Mouse (Mus musculus): ENCODE measurements around the gene Gje1.
A peak's percentile ranks its signal among the peaks of the same experiment; 100 is the strongest.

Gje1 gene

DNA sequence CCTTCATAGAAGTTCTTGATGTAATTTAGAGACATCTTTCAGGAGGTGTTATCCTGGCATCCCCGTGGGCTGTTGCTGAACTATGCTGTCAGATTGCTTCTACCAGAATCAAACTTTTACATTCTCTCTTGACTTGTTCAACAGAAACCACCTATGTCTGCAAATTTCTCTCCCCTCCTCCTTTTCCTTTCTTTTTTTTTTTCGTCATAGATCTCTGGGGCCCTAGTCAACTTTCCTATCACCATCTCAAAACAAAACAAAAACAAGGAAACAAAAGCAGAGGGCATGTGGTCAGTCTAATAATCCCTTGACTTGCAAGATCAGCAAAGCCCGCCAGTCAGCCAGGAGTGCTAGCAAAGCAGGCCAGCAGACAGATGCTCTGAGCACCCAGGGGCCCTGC lies at the start of gene Gje1:
TSS of gene Gje1 (minus strand) at position 101 of the 400 bp plus-strand sequence.
- no peak for DNase-seq (ENCODE audit: low spot score in 2 of 2)

DNA sequence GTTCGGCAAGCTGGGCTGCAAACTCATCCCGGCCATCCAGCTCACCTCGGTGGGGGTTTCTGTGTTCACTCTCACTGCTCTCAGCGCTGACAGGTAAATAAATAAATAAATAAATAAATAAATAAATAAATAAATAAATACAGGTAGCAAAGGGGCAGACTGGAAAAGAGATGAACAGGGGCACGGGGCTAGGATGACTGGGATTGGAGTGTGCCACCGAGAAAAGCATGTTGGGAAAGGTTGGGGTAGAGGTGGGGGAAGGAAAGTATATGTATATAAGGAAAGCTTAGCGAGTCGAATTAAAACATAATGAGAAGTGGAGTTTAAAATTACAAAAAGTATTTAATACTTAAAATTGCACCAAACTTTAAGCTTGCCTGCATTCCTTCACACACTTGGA lies 42.6 kb upstream of the Gje1 start:
- no peak for DNase-seq (ENCODE audit: low spot score in 2 of 2)

DNA sequence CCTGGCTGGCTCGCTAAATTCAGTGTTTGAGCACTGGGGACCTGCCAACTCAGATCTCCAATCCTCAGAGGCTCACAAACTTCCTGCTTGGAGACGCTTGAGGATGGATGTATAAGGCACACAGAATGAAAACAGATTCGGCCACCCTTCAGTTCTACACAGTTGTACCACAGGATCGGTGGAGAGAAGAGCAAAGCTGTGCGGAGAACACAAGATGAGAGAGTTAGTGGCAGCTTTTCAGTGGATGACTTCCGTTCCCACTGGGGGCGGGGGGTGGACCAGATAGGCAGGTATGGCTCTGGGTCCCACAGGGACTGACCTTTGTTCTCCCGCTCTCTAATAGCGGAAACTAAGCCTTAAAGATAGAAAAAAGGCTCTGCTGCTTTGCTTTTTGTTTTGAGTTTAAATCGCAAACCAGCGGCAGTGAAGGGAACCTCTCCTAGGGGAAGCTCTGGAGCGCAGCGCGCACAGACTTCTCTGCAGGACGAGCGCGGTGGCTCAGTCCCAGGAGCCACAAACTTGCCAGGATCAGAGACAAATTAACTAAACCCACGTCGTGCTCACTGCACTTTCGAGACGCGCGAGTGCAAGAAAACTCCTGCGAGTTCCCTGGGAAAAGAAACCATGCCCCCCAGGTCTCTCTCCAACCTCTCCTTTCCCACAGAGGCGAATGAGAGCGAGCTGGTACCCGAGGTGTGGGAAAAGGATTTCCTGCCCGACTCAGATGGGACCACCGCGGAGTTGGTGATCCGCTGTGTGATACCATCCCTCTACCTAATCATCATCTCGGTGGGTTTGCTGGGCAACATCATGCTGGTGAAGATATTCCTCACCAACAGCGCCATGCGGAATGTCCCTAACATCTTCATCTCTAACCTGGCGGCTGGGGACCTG lies 41.9 kb upstream of the Gje1 start:
- DNase-seq (ENCODE audit: low spot score in 2 of 2): peak in 1 of 2 experiments; percentile 5

DNA sequence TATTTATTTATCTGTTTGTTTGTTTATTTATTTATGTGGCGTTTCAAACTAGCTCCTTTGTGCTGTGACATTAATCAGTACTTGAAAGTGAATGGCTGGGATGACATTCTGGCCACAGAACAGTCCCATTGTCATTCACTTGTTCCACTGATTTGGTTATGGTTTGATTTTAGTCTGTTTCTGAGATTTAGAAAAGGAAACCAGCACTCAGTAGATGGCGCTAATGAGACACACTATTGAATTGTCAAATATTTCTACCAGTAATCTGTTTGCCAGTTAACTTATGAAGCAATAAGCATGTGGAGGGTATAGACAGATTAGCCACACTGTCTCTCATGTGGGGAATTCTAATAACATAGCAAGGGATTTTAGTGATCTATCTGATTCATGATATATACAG lies 16.3 kb upstream of the Gje1 start:
- peak in 1 of 2 experiments; percentile 13 for DNase-seq (ENCODE audit: low spot score in 2 of 2)

DNA sequence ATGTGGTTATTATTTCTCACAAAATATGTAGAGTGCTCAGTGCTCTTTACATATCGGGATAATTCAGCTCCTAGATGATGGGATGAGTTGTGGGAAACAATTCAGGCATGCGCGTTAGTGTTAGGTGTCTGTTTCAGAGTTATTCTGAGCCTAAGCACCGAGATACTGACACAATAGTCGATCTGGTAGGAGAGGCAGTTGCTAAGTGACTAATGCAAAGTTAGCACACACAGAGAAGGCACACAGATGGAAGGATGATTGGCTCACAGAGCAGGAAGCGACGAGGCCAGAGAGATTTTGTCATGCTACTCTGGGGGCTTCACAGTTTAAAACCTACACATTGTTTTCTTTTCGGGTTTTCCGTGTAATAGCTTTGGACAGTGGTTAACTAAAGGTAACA lies 7.7 kb upstream of the Gje1 start:
- DNase-seq (ENCODE audit: low spot score in 2 of 2): peak in 1 of 2 experiments; percentile 8

DNA sequence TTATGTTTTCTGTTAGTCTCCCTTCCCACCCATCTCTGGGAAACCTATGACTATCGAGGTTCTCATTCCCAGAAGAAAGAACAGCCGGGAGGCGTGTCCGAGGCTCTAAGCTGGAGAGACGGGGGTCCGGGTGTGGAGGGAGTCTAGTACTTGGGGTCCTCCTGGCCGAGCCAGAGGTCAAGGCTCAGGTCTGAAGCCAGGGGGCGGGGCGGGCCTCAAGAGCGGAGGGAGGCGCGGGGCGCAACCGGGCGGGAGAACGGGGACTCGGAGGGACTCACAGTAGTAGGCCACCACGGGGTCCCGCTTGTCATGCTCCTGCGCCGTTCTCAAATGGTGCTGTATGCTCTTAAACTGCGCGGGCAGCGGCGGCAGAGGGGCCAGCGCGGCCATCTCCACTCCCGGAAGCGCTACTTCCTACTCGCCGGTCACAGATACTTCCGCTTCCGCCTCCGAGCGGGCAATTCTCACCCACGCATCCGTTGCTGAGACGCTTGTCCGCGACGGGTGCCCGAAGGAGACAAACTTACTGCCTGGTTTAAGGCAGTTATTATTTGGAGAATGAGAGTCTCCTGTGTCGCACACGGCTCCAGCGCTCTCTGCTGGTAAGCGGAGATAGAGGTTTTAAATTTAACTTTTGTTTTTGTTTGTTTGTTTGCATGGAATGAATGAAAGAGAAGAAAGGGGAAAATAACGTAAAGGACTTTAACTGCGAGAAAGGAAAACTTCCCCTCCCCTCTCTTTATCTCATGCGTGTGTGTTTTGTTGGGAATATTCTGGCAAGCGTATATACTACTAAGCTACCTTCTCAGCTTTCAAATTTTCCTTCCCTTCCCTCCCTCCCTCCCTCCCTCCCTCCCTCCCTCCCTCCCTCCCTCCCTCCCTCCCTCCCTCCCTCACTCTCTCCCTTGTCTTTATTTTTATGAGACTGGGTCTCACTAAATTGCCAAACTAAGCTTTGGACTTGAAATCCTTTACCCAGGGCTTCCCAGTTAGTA lies 12.6 kb downstream of the Gje1 start, which contains the start of the genes Vta1 and Nmbr:
TSS of gene Vta1 (minus strand) at position 489 of the 995 bp plus-strand sequence.
TSS of gene Nmbr (plus strand) at position 520 of the 995 bp plus-strand sequence.
- DNase-seq (ENCODE audit: low spot score in 2 of 2): peak; percentile 96 to 98

DNA sequence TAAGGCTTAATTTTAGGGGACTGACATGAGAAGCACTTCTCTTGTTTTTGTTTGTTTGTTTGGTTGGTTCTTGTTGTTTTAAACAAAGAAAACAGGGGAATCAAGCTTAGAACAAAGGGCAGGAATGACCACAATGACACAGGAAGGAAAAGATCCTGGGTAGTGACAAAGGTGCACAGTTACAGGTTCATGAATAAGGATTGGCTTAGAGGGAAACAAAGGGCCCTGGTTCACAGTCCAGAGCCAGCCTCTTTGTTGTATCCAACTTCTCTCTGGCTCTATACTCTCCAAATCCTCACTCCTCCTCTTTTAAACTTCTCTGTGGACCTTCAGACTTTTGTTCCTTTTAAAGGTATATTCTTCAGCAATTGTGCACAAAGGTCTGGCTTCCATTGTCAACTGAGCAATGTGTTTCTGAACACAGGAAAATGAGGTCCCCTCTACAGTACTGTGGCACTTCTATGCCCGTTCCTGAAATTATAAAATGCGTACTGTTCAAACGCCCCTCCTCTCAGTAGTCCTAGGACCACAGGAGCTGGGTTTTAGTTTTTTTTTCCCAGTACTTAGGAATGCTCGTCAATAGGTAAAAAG lies 14.1 kb downstream of the Gje1 start:
- no peak for DNase-seq (ENCODE audit: low spot score in 2 of 2)

DNA sequence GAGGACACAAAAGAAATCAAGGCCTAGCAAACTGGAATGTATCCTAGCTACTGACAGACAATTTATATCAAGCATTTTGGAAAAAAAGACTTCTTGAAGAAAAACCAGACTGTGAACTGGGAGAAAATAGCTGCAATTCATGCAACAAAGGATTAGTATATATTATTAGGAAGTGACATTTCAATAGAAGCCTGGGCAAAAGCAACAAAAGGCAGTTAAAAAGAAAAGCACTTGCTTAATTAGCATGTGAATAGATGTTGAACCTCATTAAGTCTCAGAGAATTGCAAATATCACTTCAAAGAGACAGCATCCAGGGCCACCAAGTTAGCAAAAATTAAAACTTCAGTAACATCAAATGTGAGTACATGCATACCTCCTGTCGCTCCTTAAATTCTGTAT lies 14.8 kb downstream of the Gje1 start:
- DNase-seq (ENCODE audit: low spot score in 2 of 2): no peak

DNA sequence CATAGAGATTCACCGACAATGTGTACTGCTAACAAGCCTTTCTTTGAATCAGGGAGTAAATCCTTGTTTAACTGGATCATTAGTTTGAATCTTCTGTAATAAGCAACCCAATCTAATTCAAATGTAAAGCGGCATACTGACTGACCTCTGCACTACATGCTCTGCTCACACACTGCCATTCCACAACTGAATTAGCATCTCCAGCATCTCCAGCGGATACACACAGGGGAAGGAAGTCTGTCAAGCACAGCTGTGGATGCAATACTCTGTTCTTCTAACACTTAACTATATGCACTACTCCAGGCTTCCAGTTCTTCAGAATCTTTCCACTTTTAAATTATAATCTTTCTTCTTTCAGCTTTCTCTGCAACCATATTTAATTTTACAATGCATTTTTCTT lies 27.7 kb downstream of the Gje1 start:
- DNase-seq (ENCODE audit: low spot score in 2 of 2): no peak

DNA sequence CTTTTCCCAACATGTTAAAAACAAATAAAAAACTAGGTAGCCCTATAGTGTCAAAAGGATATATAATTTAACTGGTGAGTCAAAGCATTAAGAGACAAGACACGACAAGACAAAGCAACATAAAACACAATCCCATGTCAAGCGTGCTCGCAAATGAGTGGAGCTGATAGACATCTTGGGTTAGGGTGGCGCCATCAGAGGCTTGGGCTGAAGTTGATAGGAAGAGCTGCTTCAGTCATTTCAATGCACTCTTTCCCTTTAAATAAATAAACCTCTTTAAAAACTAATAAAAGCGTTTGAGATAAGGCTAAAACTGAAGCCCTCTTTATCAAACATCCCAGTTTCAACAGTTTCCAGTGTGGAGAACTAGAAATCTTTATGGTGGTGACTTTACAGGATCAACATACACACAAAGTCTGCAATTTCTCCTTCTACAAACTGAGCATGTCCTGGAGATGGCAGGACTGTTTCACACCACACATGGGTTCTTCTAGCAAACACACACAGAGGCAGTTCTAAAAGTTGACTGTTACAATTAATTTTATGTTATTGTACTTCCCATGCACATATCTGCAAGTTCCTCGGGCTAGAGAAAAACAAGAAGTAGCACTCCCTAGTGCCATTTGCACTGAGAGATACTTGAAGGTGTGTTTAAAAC lies 29.1 kb downstream of the Gje1 start:
- no peak for DNase-seq (ENCODE audit: low spot score in 2 of 2)

DNA sequence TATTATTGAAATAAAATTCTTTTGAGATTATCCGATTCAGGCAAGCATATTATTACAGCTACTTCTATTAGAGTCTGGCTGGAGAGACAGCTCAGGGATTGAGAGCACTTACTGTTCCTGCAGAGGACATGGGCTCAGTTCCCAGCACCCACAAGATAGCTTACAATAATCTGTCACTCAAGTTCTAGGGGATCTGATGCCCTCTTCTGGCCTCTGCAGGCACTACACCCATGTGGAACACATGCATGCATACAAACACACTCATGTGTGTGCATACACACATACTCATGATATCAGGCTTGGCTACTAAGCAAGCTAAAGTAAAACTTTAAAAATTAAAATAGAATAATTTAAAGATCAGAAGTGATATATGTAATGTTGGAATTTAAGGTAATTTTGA lies 32.4 kb downstream of the Gje1 start:
- no peak for DNase-seq (ENCODE audit: low spot score in 2 of 2)

DNA sequence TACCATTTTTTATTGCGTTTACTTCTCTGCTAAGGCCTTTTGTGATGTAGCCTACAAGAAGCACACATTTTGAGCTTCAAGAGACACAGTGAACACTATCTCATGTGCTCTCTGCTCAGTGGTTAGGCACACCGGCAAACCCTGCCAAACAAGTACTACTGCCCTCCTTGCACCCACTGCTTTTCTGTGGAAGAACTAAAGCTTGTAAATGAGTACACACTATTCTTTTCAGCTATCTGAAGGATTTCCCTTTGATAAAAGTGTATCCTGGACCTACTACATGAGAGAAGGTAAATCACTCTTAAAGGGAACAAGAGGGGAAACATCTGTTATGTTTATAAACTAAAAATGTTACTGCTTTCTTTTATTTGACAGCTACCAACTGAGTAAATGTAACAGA lies 51.9 kb downstream of the Gje1 start:
- no peak for DNase-seq (ENCODE audit: low spot score in 2 of 2)
